Comparison of ENCODE assay signal across 10 mouse cellular contexts in genomic region chr11:89382634-89383009, GRCm38 (mm10).
DNase-seq lines count a peak whose midpoint lies in the region; ATAC-seq lines count a peak whose summit lies in the region.
"Had no signal": no experiment of that assay in that cellular context is flagged by ENCODE, and none has a peak within 500 bp of the region (broad histone marks: within the 10 kb centered on the region; RNA-seq: fewer than 3 reads in every experiment).

No protein-coding gene starts in this region.

- peak overlapping the region; percentile 53; the same call in 1 of the 2 replicates for H3K27ac ChIP-seq in hindbrain, embryonic 10.5 days
- no peak overlapping the region for H3K27ac ChIP-seq in hindbrain, embryonic 14.5 days
- H3K27ac ChIP-seq in embryonic facial prominence, embryonic 13.5 days = peak overlapping the region; percentile 78
- peak overlapping the region; percentile 44; the same call in 1 of the 2 replicates for H3K27ac ChIP-seq in forebrain, embryonic 14.5 days (ENCODE audit: low read depth, low read length)
- H3K27ac ChIP-seq in midbrain, embryonic 13.5 days = peak overlapping the region; percentile 70; the same call in 1 of the 2 replicates

- DNase-seq in hindbrain, embryonic 10.5 days (ENCODE audit: low spot score) = no peak
- DNase-seq in hindbrain, embryonic 14.5 days (ENCODE audit: low spot score) = no peak
- no peak for DNase-seq in forebrain, embryonic 14.5 days (ENCODE audit: low spot score)
- no peak for DNase-seq in adrenal gland, adult (ENCODE audit: inconsistent age in 2 of 2, low spot score in 1 of 2)
- DNase-seq in frontal cortex, postnatal 14 days (ENCODE audit: low spot score in 2 of 2) = no peak
- DNase-seq: cerebellum, adult 8-10 months; kidney, postnatal 10 days had no signal

- no peaks in the 10 kb centered on the region for H3K27me3 ChIP-seq in hindbrain, embryonic 10.5 days (ENCODE audit: insufficient read depth, poor library complexity, severe bottlenecking)
- H3K27me3 ChIP-seq in hindbrain, embryonic 14.5 days (ENCODE audit: control insufficient read depth, insufficient read depth, low read length) = no peaks in the 10 kb centered on the region
- H3K27me3 ChIP-seq in embryonic facial prominence, embryonic 13.5 days = no peaks in the 10 kb centered on the region
- H3K27me3 ChIP-seq in forebrain, embryonic 14.5 days (replicated peaks; ENCODE audit: control insufficient read depth, insufficient read depth, low read length) = no peaks in the 10 kb centered on the region
- H3K27me3 ChIP-seq in midbrain, embryonic 13.5 days = no peaks in the 10 kb centered on the region
- H3K27me3 ChIP-seq: CH12.LX had no signal

- H3K9me3 ChIP-seq in hindbrain, embryonic 10.5 days = no peaks in the 10 kb centered on the region
- no peaks in the 10 kb centered on the region for H3K9me3 ChIP-seq in hindbrain, embryonic 14.5 days (ENCODE audit: control insufficient read depth, low read length)
- no peaks in the 10 kb centered on the region for H3K9me3 ChIP-seq in embryonic facial prominence, embryonic 13.5 days
- H3K9me3 ChIP-seq in forebrain, embryonic 14.5 days (replicated peaks; ENCODE audit: control insufficient read depth, low read length) = no peaks in the 10 kb centered on the region
- H3K9me3 ChIP-seq in midbrain, embryonic 13.5 days = no peaks in the 10 kb centered on the region

- no peak overlapping the region for H3K4me3 ChIP-seq in hindbrain, embryonic 10.5 days
- H3K4me3 ChIP-seq in hindbrain, embryonic 14.5 days (replicated peaks; ENCODE audit: low read length) = no peak overlapping the region
- H3K4me3 ChIP-seq in embryonic facial prominence, embryonic 13.5 days = no peak overlapping the region
- no peak overlapping the region for H3K4me3 ChIP-seq in forebrain, embryonic 14.5 days (ENCODE audit: low read depth, low read length)
- no peak overlapping the region for H3K4me3 ChIP-seq in midbrain, embryonic 13.5 days (replicated peaks)

- 83% methylated on average over 2 of the region's 2 CpGs for WGBS in hindbrain, embryonic 10.5 days
- WGBS in hindbrain, embryonic 14.5 days = 59% methylated on average over 2 of the region's 2 CpGs
- WGBS in embryonic facial prominence, embryonic 13.5 days = 54% methylated on average over 2 of the region's 2 CpGs
- 24% methylated on average over 2 of the region's 2 CpGs for WGBS in forebrain, embryonic 14.5 days
- 55% methylated on average over 2 of the region's 2 CpGs for WGBS in midbrain, embryonic 13.5 days

- no peak overlapping the region for H3K9ac ChIP-seq in hindbrain, embryonic 14.5 days
- no peak overlapping the region for H3K9ac ChIP-seq in embryonic facial prominence, embryonic 13.5 days
- H3K9ac ChIP-seq in forebrain, embryonic 14.5 days (ENCODE audit: low read length) = no peak overlapping the region
- no peak overlapping the region for H3K9ac ChIP-seq in midbrain, embryonic 13.5 days (replicated peaks)

- no peak overlapping the region for H3K4me2 ChIP-seq in hindbrain, embryonic 14.5 days (replicated peaks)
- peak overlapping the region; percentile 24; the same call in 1 of the 2 replicates for H3K4me2 ChIP-seq in embryonic facial prominence, embryonic 13.5 days
- H3K4me2 ChIP-seq in forebrain, embryonic 14.5 days (ENCODE audit: low read length) = no peak overlapping the region
- H3K4me2 ChIP-seq in midbrain, embryonic 13.5 days (replicated peaks) = no peak overlapping the region

- no peaks in the 10 kb centered on the region for H3K36me3 ChIP-seq in hindbrain, embryonic 10.5 days
- H3K36me3 ChIP-seq in hindbrain, embryonic 14.5 days (replicated peaks; ENCODE audit: control insufficient read depth, insufficient read depth) = no peaks in the 10 kb centered on the region
- no peaks in the 10 kb centered on the region for H3K36me3 ChIP-seq in embryonic facial prominence, embryonic 13.5 days
- H3K36me3 ChIP-seq in forebrain, embryonic 14.5 days (ENCODE audit: control insufficient read depth, insufficient read depth, low read length) = no peaks in the 10 kb centered on the region
- no peaks in the 10 kb centered on the region for H3K36me3 ChIP-seq in midbrain, embryonic 13.5 days

- no peak for ATAC-seq in hindbrain, embryonic 14.5 days (ENCODE audit: low FRiP score)
- no peak for ATAC-seq in embryonic facial prominence, embryonic 13.5 days (ENCODE audit: insufficient number of reproducible peaks, insufficient read depth, low FRiP score, low TSS enrichment, low read depth)
- ATAC-seq in forebrain, embryonic 14.5 days = no peak; the same call in 1 of the 2 replicates
- no peak for ATAC-seq in midbrain, embryonic 13.5 days

- peaks cover 15% of the 10 kb centered on the region for H3K4me1 ChIP-seq in hindbrain, embryonic 10.5 days (replicated peaks)
- H3K4me1 ChIP-seq in hindbrain, embryonic 14.5 days (replicated peaks; ENCODE audit: control insufficient read depth, insufficient read depth, low read length) = peaks cover 6% of the 10 kb centered on the region; the same call in 1 of the 2 replicates
- H3K4me1 ChIP-seq in embryonic facial prominence, embryonic 13.5 days = peaks cover 22% of the 10 kb centered on the region
- peaks cover 12% of the 10 kb centered on the region for H3K4me1 ChIP-seq in forebrain, embryonic 14.5 days (ENCODE audit: control insufficient read depth, insufficient read depth, low read length)
- peaks cover 15% of the 10 kb centered on the region for H3K4me1 ChIP-seq in midbrain, embryonic 13.5 days (replicated peaks)
